Mouse (Mus musculus): ENCODE data around the gene Slc25a13. TPM values are rescaled to one million over a fixed set of nuclear protein-coding genes. Genes with fewer than 3 reads are reported as not detected.

The Slc25a13 gene
- polyA plus RNA-seq, 1 experiment from 2014 or later, result 167 TPM

GRCm38 (mm10) chr6:6134935-6135334 lies 82.0 kb downstream of the Slc25a13 start:
- H3K4me1 ChIP-seq (ENCODE audit: insufficient read depth), result no peaks in the 10 kb centered on the region
- no peak for TF ChIP-seq EP300 (IDR thresholded peaks at IDR 0.05; ENCODE audit: low read depth)
- TF ChIP-seq CTCF (IDR thresholded peaks at IDR 0.05; ENCODE audit: low read depth), result no peak
- WGBS (ENCODE audit: insufficient replicate concordance), result 75% methylated on average over 4 of the region's 4 CpGs
- no peaks in the 10 kb centered on the region for H3K9me3 ChIP-seq (ENCODE audit: low read length)
- peaks cover 5% of the 10 kb centered on the region for H3K36me3 ChIP-seq (replicated peaks; ENCODE audit: insufficient read depth, low read length)
- no peak overlapping the region for H3K4me3 ChIP-seq (ENCODE audit: low read depth, low read length)
- H3K27ac ChIP-seq (ENCODE audit: low read depth), result no peak overlapping the region
- DNase-seq (no peak), ATAC-seq (no peak)
- no peak overlapping the region for H3K4me2 ChIP-seq (ENCODE audit: low read depth, low read length)
- H3K27me3 ChIP-seq (ENCODE audit: insufficient read depth, low read length), result no peaks in the 10 kb centered on the region
- no peak overlapping the region for H3K9ac ChIP-seq (replicated peaks)

GRCm38 (mm10) chr6:6133556-6134050 lies 83.4 kb downstream of the Slc25a13 start:
- 88% methylated on average over 8 of the region's 8 CpGs for WGBS (ENCODE audit: insufficient replicate concordance)
- no peak for DNase-seq
- no peaks in the 10 kb centered on the region for H3K4me1 ChIP-seq (ENCODE audit: insufficient read depth)

GRCm38 (mm10) chr6:6132047-6132446 lies 84.9 kb downstream of the Slc25a13 start:
- Histone ChIP-seq H3K9me3 (ENCODE audit: low read length) (no peaks in the 10 kb centered on the region), H3K27ac (ENCODE audit: low read depth) (no peak overlapping the region), H3K4me2 (ENCODE audit: low read depth, low read length) (no peak overlapping the region), H3K9ac (replicated peaks) (no peak overlapping the region), H3K36me3 (replicated peaks; ENCODE audit: insufficient read depth, low read length) (peaks cover 14% of the 10 kb centered on the region; the same call in 1 of the 2 replicates), H3K27me3 (ENCODE audit: insufficient read depth, low read length) (no peaks in the 10 kb centered on the region), H3K4me1 (ENCODE audit: insufficient read depth) (no peaks in the 10 kb centered on the region), H3K4me3 (ENCODE audit: low read depth, low read length) (no peak overlapping the region)
- 41% methylated on average over 5 of the region's 5 CpGs for WGBS (ENCODE audit: insufficient replicate concordance)
- no peak for TF ChIP-seq CTCF (IDR thresholded peaks at IDR 0.05; ENCODE audit: low read depth)
- no peak for ATAC-seq
- DNase-seq, result no peak

More at GRCm38 (mm10) chr6:6133556-6134050, 83.4 kb downstream of the Slc25a13 start:
- Histone ChIP-seq H3K9me3 (ENCODE audit: low read length) (no peaks in the 10 kb centered on the region), H3K4me3 (ENCODE audit: low read depth, low read length) (no peak overlapping the region), H3K27ac (ENCODE audit: low read depth) (no peak overlapping the region), H3K9ac (replicated peaks) (no peak overlapping the region), H3K27me3 (ENCODE audit: insufficient read depth, low read length) (no peaks in the 10 kb centered on the region), H3K4me2 (ENCODE audit: low read depth, low read length) (no peak overlapping the region), H3K36me3 (replicated peaks; ENCODE audit: insufficient read depth, low read length) (peaks cover 7% of the 10 kb centered on the region; the same call in 1 of the 2 replicates)
- no peak for TF ChIP-seq CTCF (IDR thresholded peaks at IDR 0.05; ENCODE audit: low read depth)
- TF ChIP-seq EP300 (IDR thresholded peaks at IDR 0.05; ENCODE audit: low read depth), result no peak
- no peak for ATAC-seq

- TF ChIP-seq CTCF (IDR thresholded peaks at IDR 0.05; ENCODE audit: low read depth) (no peak), EP300 (IDR thresholded peaks at IDR 0.05; ENCODE audit: low read depth) (no peak)
- no peak overlapping the region for H3K4me3 ChIP-seq (ENCODE audit: low read depth, low read length)
- DNase-seq (no peak), ATAC-seq (no peak)
- no peak overlapping the region for H3K4me2 ChIP-seq (ENCODE audit: low read depth, low read length)
- H3K9me3 ChIP-seq (ENCODE audit: low read length), result no peaks in the 10 kb centered on the region
- H3K4me1 ChIP-seq (ENCODE audit: insufficient read depth), result no peaks in the 10 kb centered on the region
- H3K36me3 ChIP-seq (replicated peaks; ENCODE audit: insufficient read depth, low read length), result peaks cover 13% of the 10 kb centered on the region; the same call in 1 of the 2 replicates
- no peak overlapping the region for H3K9ac ChIP-seq (replicated peaks)
- H3K27me3 ChIP-seq (ENCODE audit: insufficient read depth, low read length), result no peaks in the 10 kb centered on the region
- no peak overlapping the region for H3K27ac ChIP-seq (ENCODE audit: low read depth)
- 77% methylated on average over 3 of the region's 3 CpGs for WGBS (ENCODE audit: insufficient replicate concordance)
Measured at GRCm38 (mm10) chr6:6125620-6126019, 91.4 kb downstream of the Slc25a13 start.

GRCm38 (mm10) chr6:6121904-6122303 lies 95.1 kb downstream of the Slc25a13 start:
- Histone ChIP-seq H3K4me3 (ENCODE audit: low read depth, low read length) (no peak overlapping the region), H3K4me2 (ENCODE audit: low read depth, low read length) (no peak overlapping the region), H3K27ac (ENCODE audit: low read depth) (no peak overlapping the region), H3K9ac (replicated peaks) (no peak overlapping the region), H3K9me3 (ENCODE audit: low read length) (no peaks in the 10 kb centered on the region), H3K27me3 (ENCODE audit: insufficient read depth, low read length) (no peaks in the 10 kb centered on the region), H3K36me3 (replicated peaks; ENCODE audit: insufficient read depth, low read length) (peaks cover 16% of the 10 kb centered on the region; the same call in 1 of the 2 replicates), H3K4me1 (ENCODE audit: insufficient read depth) (no peaks in the 10 kb centered on the region)
- WGBS (ENCODE audit: insufficient replicate concordance), result 85% methylated on average over 5 of the region's 5 CpGs
- TF ChIP-seq CTCF (IDR thresholded peaks at IDR 0.05; ENCODE audit: low read depth), result no peak
- DNase-seq, result no peak
- ATAC-seq, result 0 out of 2 replicates have a peak, but pooled peaks have one; percentile 5

GRCm38 (mm10) chr6:6120841-6121240 lies 96.1 kb downstream of the Slc25a13 start:
- no peak for DNase-seq
- H3K4me1 ChIP-seq (ENCODE audit: insufficient read depth), result no peaks in the 10 kb centered on the region
- no peak overlapping the region for H3K4me2 ChIP-seq (ENCODE audit: low read depth, low read length)
- TF ChIP-seq CTCF (IDR thresholded peaks at IDR 0.05; ENCODE audit: low read depth) (no peak), EP300 (IDR thresholded peaks at IDR 0.05; ENCODE audit: low read depth) (no peak)
- WGBS (ENCODE audit: insufficient replicate concordance), result 74% methylated on average over 4 of the region's 4 CpGs
- H3K27ac ChIP-seq (ENCODE audit: low read depth), result no peak overlapping the region
- H3K9me3 ChIP-seq (ENCODE audit: low read length), result no peaks in the 10 kb centered on the region
- H3K27me3 ChIP-seq (ENCODE audit: insufficient read depth, low read length), result no peaks in the 10 kb centered on the region
- H3K4me3 ChIP-seq (ENCODE audit: low read depth, low read length), result no peak overlapping the region
- no peak for ATAC-seq
- peaks cover 20% of the 10 kb centered on the region for H3K36me3 ChIP-seq (replicated peaks; ENCODE audit: insufficient read depth, low read length)
- no peak overlapping the region for H3K9ac ChIP-seq (replicated peaks)

- no peak for ATAC-seq
- Histone ChIP-seq H3K9me3 (ENCODE audit: low read length) (no peaks in the 10 kb centered on the region), H3K4me1 (ENCODE audit: insufficient read depth) (no peaks in the 10 kb centered on the region), H3K9ac (replicated peaks) (no peak overlapping the region), H3K4me3 (ENCODE audit: low read depth, low read length) (no peak overlapping the region), H3K27me3 (ENCODE audit: insufficient read depth, low read length) (no peaks in the 10 kb centered on the region), H3K36me3 (replicated peaks; ENCODE audit: insufficient read depth, low read length) (peaks cover 35% of the 10 kb centered on the region), H3K4me2 (ENCODE audit: low read depth, low read length) (no peak overlapping the region), H3K27ac (ENCODE audit: low read depth) (no peak overlapping the region)
- no peak for TF ChIP-seq EP300 (IDR thresholded peaks at IDR 0.05; ENCODE audit: low read depth)
- TF ChIP-seq CTCF (IDR thresholded peaks at IDR 0.05; ENCODE audit: low read depth), result no peak
- whole genome bisulfite sequencing (ENCODE audit: insufficient replicate concordance), result 84% methylated on average over 8 of the region's 8 CpGs
- DNase-seq, result no peak
Measured at GRCm38 (mm10) chr6:6115771-6116170, 101.2 kb downstream of the Slc25a13 start.
